Mouse (Mus musculus) liver, embryonic 14.5 days (tissue): ENCODE results near the gene Arl15. TPM values are rescaled to one million over a fixed set of nuclear protein-coding genes. Genes with fewer than 3 reads are reported as not detected.

Experiments used
- ATAC-seq: fragments of 200-750 bp; cut with Nextera tagmentation; 2 replicates; pipeline ENCODE4 v1.8.0; 2017; ENCODE audit warnings: moderate number of reproducible peaks, mild to moderate bottlenecking, moderate library complexity; ENCODE audit not compliant: insufficient read depth
- DNase-seq, 3 experiments: peaks; one replicate each; pipeline ENCODE4 v3.0.0-alpha.2; 2012 to 2013; ENCODE audit warnings: low read depth in 3 of 3, low spot score in 3 of 3
- H3K27ac ChIP-seq: fragments of 300-500 bp; sonication (generic); 2 replicates; pipeline ENCODE4 v1.5.1; 2014; ENCODE audit warnings: moderate library complexity, mild to moderate bottlenecking, control low read depth, inconsistent platforms
- H3K27me3 ChIP-seq: fragments of 300-500 bp; sonication (generic); 2 replicates; pipeline ENCODE4 v1.6.1; 2014; ENCODE audit warnings: mild to moderate bottlenecking, low read length, moderate library complexity; ENCODE audit not compliant: control insufficient read depth, insufficient read depth
- H3K36me3 ChIP-seq: fragments of 300-500 bp; sonication (generic); replicated peaks from 2 replicates; pipeline ENCODE4 v1.6.1; 2014; ENCODE audit warnings: low read depth; ENCODE audit not compliant: control insufficient read depth, insufficient read depth
- H3K4me1 ChIP-seq, 2 experiments: fragments of 200-500 bp in 1 of 2; fragments of 300-500 bp in 1 of 2; sonication (generic) in 1 of 2; replicated peaks; 2 replicates each; pipeline ENCODE4 v1.6.1; 2012 to 2014; ENCODE audit warnings: antibody characterized with exemption in 1 of 2, inconsistent platforms in 1 of 2, low read length in 1 of 2; ENCODE audit not compliant: control insufficient read depth in 2 of 2, insufficient read depth in 2 of 2
- H3K4me2 ChIP-seq: fragments of 300-500 bp; sonication (generic); 2 replicates; pipeline ENCODE4 v1.6.1; 2014; ENCODE audit warnings: low read depth, mild to moderate bottlenecking, control low read depth, moderate library complexity
- H3K4me3 ChIP-seq, 2 experiments: fragments of 200-500 bp in 1 of 2; fragments of 300-500 bp in 1 of 2; sonication (generic) in 1 of 2; 2 replicates each; pipeline ENCODE4 v1.5.1; 2012 to 2014; ENCODE audit warnings: low read depth in 2 of 2, low read length in 2 of 2, mild to moderate bottlenecking in 2 of 2, control low read depth in 1 of 2, inconsistent platforms in 1 of 2, moderate library complexity in 1 of 2; ENCODE audit not compliant: insufficient read depth in 1 of 2
- H3K9ac ChIP-seq: fragments of 300-500 bp; sonication (generic); replicated peaks from 2 replicates; pipeline ENCODE4 v1.6.1; 2014; ENCODE audit warnings: mild to moderate bottlenecking, control low read depth, moderate library complexity
- H3K9me3 ChIP-seq: fragments of 300-500 bp; sonication (generic); 2 replicates; pipeline ENCODE4 v1.6.1; 2016; ENCODE audit warnings: low read length, mixed read lengths; ENCODE audit not compliant: control insufficient read depth
- CTCF ChIP-seq: IDR thresholded peaks from 2 replicates; pipeline ENCODE4 v1.5.1; 2016; ENCODE audit warnings: antibody characterized with exemption, low read depth, control low read depth
- EP300 ChIP-seq: IDR thresholded peaks from 2 replicates; pipeline ENCODE4 v1.6.1; 2016; ENCODE audit warnings: antibody characterized with exemption, low read depth
- WGBS: fragments of 180-500 bp; shearing (Covaris S2); extraction: QIAGEN DNeasy Blood & Tissue Kit; methylation state at CpG from one replicate; pipeline ENCODE4 v1.1.7; 2014; ENCODE audit not compliant: insufficient replicate concordance; 5-methylcytosine and 5-hydroxymethylcytosine counted together
- polyA plus RNA-seq, 2 experiments: library from polyadenylated mRNA; depleted of rRNA in 1 of 2; stranded (reverse) in 1 of 2; unstranded in 1 of 2; fragments of >200 nt; fragmentation: Nextera tagmentation in 1 of 2; extraction: Ambion mirVana in 1 of 2; gene quantifications; 2 replicates each; pipeline versions ENCODE4 v1.2.1 to v1.2.3; 2012 to 2014

Arl15 gene
- polyA plus RNA-seq, 2 experiments: 2.0 to 2.6 TPM

DNA sequence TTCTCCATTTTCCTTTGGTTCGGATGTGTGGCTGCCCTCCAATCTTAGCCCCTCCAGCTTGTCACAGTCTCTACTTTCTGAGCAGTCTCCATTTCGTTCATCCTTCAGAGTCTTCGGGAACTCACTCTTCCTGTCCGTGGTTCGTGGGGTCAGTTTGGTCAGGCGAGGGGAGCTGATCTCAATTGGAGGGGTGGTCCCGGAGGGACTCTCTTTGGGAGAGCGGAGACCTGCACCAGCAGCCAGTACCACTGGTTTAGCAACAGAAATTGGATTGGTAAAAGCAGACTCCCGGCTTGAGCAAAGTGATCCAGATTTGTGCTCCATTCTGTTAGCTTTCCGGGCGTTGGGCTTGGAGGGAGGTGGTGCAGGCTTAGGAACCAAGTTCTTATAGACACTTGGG lies 32.6 kb upstream of the Arl15 start:
- DNase-seq (no peak), ATAC-seq (no peak)
- TF ChIP-seq EP300 (no peak), CTCF (no peak)
- H3K9ac ChIP-seq: no peak overlapping the region
- no peak overlapping the region for H3K4me2 ChIP-seq
- no peaks in the 10 kb centered on the region for H3K9me3 ChIP-seq
- H3K27me3 ChIP-seq: no peaks in the 10 kb centered on the region
- no peak overlapping the region for H3K27ac ChIP-seq
- H3K4me1 ChIP-seq: no peaks in the 10 kb centered on the region; a peak in 1 of 4 replicates
- no peak overlapping the region for H3K4me3 ChIP-seq
- WGBS: 75% methylated on average over 11 of the region's 11 CpGs
- H3K36me3 ChIP-seq: no peaks in the 10 kb centered on the region

DNA sequence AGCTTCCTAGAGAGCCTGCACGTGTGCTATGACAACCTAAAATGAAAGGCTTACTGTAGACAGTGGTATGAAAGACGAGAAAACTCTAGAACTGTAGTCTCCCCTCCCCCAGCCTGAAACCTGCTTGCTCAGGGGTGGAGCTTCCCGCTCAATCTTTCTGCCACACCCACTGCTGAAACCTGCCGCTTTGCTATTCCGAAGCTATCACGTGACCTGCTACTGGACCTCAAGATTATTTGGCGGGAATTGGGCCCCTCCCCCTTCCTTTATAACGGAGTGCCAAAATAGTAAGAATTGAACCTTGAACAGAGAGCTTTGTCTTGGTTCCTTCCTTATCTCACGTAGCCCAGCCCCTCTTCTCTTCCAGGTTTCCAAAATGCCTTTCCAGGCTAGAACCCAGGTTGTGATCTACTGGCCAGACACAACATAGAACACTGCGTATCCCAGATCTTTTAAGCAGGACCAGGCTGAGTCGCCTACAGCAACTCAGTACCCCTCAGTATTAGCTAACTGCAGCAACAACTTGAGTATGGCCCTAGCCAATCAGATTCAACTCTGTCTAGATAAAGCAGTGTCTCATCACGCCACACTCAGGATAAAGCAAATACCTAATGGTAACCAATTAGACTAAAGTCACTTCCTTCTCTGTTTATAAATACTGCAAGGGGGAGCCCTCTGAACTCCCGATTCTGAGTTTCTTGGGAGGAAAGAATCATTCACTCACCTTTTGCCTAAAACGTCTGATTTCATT lies 31.4 kb upstream of the Arl15 start:
- Histone ChIP-seq H3K27ac (no peak overlapping the region), H3K4me1 (no peaks in the 10 kb centered on the region; a peak in 1 of 4 replicates), H3K27me3 (no peaks in the 10 kb centered on the region), H3K36me3 (no peaks in the 10 kb centered on the region), H3K4me3 (no peak overlapping the region), H3K9me3 (no peaks in the 10 kb centered on the region), H3K9ac (no peak overlapping the region), H3K4me2 (no peak overlapping the region)
- 68% methylated on average over 14 of the region's 14 CpGs for WGBS
- TF ChIP-seq EP300 (no peak), CTCF (no peak)
- ATAC-seq (no peak), DNase-seq (no peak)

DNA sequence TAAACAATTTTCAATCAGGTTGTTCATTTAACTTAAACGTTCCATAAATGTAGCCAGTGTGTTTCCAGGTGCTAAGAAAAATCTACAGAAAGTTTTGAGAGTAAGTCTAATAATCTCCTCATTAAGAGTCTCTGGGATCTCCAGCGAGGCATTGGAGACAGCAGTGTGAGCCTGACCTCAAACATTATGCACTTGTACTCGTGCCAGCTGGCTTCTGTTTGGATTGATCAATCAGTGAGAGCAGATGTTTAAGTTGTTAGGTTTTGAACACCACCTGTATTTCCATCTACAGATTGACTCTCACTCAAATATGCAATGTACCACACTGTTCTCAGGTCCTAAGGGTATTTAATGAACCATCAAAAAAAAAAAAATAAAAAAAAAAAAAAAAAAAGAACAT lies 28.9 kb upstream of the Arl15 start:
- Histone ChIP-seq H3K9me3 (no peaks in the 10 kb centered on the region), H3K36me3 (no peaks in the 10 kb centered on the region), H3K9ac (no peak overlapping the region), H3K4me3 (no peak overlapping the region), H3K27ac (no peak overlapping the region), H3K4me1 (no peaks in the 10 kb centered on the region), H3K27me3 (no peaks in the 10 kb centered on the region), H3K4me2 (no peak overlapping the region)
- WGBS: 45% methylated on average over 3 of the region's 3 CpGs
- DNase-seq (no peak), ATAC-seq (no peak)
- TF ChIP-seq CTCF: no peak
- no peak for TF ChIP-seq EP300

DNA sequence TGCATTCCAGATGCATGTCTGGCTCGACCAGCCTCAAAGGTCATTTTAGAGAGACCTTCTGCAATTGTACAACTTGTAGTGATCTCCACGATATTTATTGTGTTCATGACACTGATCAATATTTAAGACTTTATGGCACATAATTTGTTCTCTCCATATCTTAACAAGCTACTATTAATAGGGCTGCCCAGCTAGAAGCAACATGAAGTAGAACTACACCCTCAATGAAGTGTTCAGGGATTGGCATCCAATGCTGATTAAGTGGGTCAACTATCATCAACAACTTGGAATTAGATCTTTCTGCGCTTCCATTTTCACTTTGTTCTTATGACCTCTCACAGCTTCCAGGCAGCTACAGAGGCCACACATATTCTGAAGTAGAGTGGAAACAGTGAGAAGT lies 24.5 kb upstream of the Arl15 start:
- ATAC-seq: no peak
- H3K4me3 ChIP-seq: no peak overlapping the region
- H3K9me3 ChIP-seq: no peaks in the 10 kb centered on the region
- no peaks in the 10 kb centered on the region for H3K36me3 ChIP-seq
- no peak overlapping the region for H3K9ac ChIP-seq
- TF ChIP-seq EP300 (no peak), CTCF (no peak)
- WGBS: 66% methylated on average over 3 of the region's 3 CpGs
- H3K4me2 ChIP-seq: no peak overlapping the region
- no peaks in the 10 kb centered on the region for H3K27me3 ChIP-seq
- DNase-seq: no peak
- H3K27ac ChIP-seq: no peak overlapping the region
- no peaks in the 10 kb centered on the region for H3K4me1 ChIP-seq

DNA sequence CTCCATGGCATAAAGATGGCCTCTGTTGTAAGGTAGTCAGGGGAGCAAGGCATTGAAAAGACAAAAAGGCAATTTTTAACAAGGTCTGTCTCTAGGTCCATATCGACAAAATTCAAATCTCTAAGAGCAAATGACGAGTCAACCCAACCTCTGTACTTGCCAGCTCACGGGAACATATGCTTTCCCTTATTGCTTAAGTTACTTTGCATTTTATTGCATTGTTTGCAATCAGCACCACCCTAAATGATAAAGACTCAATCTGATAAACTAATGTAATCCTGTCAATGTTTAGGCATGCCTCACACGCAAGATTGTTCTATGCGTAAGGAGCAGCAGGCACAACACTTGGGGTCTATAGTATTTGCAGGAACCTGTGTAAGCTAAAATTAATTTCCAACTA lies 24.0 kb upstream of the Arl15 start:
- H3K27ac ChIP-seq: no peak overlapping the region
- TF ChIP-seq EP300 (no peak), CTCF (no peak)

More for the DNA sequence above, 24.0 kb upstream of the Arl15 start:
- Histone ChIP-seq H3K4me3 (no peak overlapping the region), H3K9me3 (no peaks in the 10 kb centered on the region), H3K4me1 (no peaks in the 10 kb centered on the region), H3K4me2 (no peak overlapping the region), H3K36me3 (no peaks in the 10 kb centered on the region), H3K9ac (no peak overlapping the region), H3K27me3 (no peaks in the 10 kb centered on the region)
- 71% methylated on average over 5 of the region's 5 CpGs for WGBS
- DNase-seq (no peak), ATAC-seq (no peak)
